Mouse (Mus musculus) intestine, embryonic 15.5 days (tissue): Measurements from ENCODE around the gene Frmpd4. TPM values are rescaled to one million over a fixed set of nuclear protein-coding genes. Genes with fewer than 3 reads are reported as not detected.

Source experiments
- ATAC-seq: fragments of 200-750 bp; cut with Nextera tagmentation; 2 replicates; pipeline ENCODE4 v1.8.0; 2017; ENCODE audit warnings: moderate TSS enrichment, moderate library complexity
- H3K27ac ChIP-seq: fragments of 300-500 bp; sonication (generic); 2 replicates; pipeline ENCODE4 v1.5.1; 2015; ENCODE audit warnings: mild to moderate bottlenecking, inconsistent platforms
- H3K27me3 ChIP-seq: fragments of 300-500 bp; sonication (generic); replicated peaks from 2 replicates; pipeline ENCODE4 v1.6.1; 2015; ENCODE audit warnings: inconsistent platforms
- H3K36me3 ChIP-seq: fragments of 300-500 bp; sonication (generic); 2 replicates; pipeline ENCODE4 v1.6.1; 2015; ENCODE audit warnings: inconsistent platforms
- H3K4me1 ChIP-seq: fragments of 300-500 bp; sonication (generic); replicated peaks from 2 replicates; pipeline ENCODE4 v1.6.1; 2015; ENCODE audit warnings: inconsistent platforms
- H3K4me2 ChIP-seq: fragments of 300-500 bp; sonication (generic); replicated peaks from 2 replicates; pipeline ENCODE4 v1.6.1; 2015; ENCODE audit warnings: mild to moderate bottlenecking, inconsistent platforms
- H3K4me3 ChIP-seq: fragments of 300-500 bp; sonication (generic); replicated peaks from 2 replicates; pipeline ENCODE4 v1.5.1; 2015; ENCODE audit warnings: inconsistent platforms
- H3K9ac ChIP-seq: fragments of 300-500 bp; sonication (generic); 2 replicates; pipeline ENCODE4 v1.6.1; 2015; ENCODE audit warnings: inconsistent platforms
- H3K9me3 ChIP-seq: fragments of 300-500 bp; sonication (generic); 2 replicates; pipeline ENCODE4 v1.6.1; 2016; ENCODE audit warnings: inconsistent platforms
- WGBS: fragments of 180-500 bp; shearing (Covaris S2); methylation state at CpG from one replicate; pipeline ENCODE4 v1.1.7; 2015; 5-methylcytosine and 5-hydroxymethylcytosine counted together
- polyA plus RNA-seq: library from polyadenylated mRNA; unstranded; fragments of >200 nt; fragmentation: Nextera tagmentation; extraction: Ambion mirVana; gene quantifications from 2 replicates; pipeline ENCODE4 v1.2.1, GENCODE M21; 2015

The Frmpd4 gene
- polyA plus RNA-seq, 1 experiment from 2014 or later, result 0.14 TPM

GRCm38 (mm10) chrX:167808572-167808971, 768.5 kb downstream of the Frmpd4 start:
- Histone ChIP-seq H3K4me2 (no peak overlapping the region), H3K4me1 (no peaks in the 10 kb centered on the region), H3K9ac (no peak overlapping the region), H3K27ac (no peak overlapping the region), H3K9me3 (no peaks in the 10 kb centered on the region), H3K4me3 (no peak overlapping the region), H3K27me3 (no peaks in the 10 kb centered on the region; the same call in 1 of the 2 replicates), H3K36me3 (no peaks in the 10 kb centered on the region)
- no peak for ATAC-seq
- WGBS, result 90% methylated on average over 5 of the region's 5 CpGs

- no peak for ATAC-seq
- WGBS, result 80% methylated on average over 2 of the region's 2 CpGs
- Histone ChIP-seq H3K9me3 (no peaks in the 10 kb centered on the region), H3K4me2 (no peak overlapping the region), H3K27me3 (no peaks in the 10 kb centered on the region), H3K27ac (no peak overlapping the region), H3K4me3 (no peak overlapping the region), H3K36me3 (no peaks in the 10 kb centered on the region), H3K9ac (no peak overlapping the region), H3K4me1 (no peaks in the 10 kb centered on the region)
Observed at GRCm38 (mm10) chrX:167788737-167789136, 788.3 kb downstream of the Frmpd4 start.

GRCm38 (mm10) chrX:167783526-167783925, 793.5 kb downstream of the Frmpd4 start:
- no peak for ATAC-seq
- H3K9ac ChIP-seq, result no peak overlapping the region
- H3K27ac ChIP-seq, result no peak overlapping the region

GRCm38 (mm10) chrX:167719564-167719981, 857.5 kb downstream of the Frmpd4 start:
- H3K4me3 ChIP-seq, result no peak overlapping the region
- H3K4me2 ChIP-seq, result no peak overlapping the region
- no peaks in the 10 kb centered on the region for H3K4me1 ChIP-seq
- H3K9ac ChIP-seq, result no peak overlapping the region
- H3K27me3 ChIP-seq, result no peaks in the 10 kb centered on the region
- H3K27ac ChIP-seq, result no peak overlapping the region
- no peaks in the 10 kb centered on the region for H3K36me3 ChIP-seq
- 76% methylated on average over 3 of the region's 3 CpGs for WGBS
- H3K9me3 ChIP-seq, result no peaks in the 10 kb centered on the region
- peak; percentile 61; the same call in 1 of the 2 replicates for ATAC-seq

More at GRCm38 (mm10) chrX:167783526-167783925, 793.5 kb downstream of the Frmpd4 start:
- no peak overlapping the region for H3K4me2 ChIP-seq
- no peaks in the 10 kb centered on the region for H3K4me1 ChIP-seq
- H3K27me3 ChIP-seq, result no peaks in the 10 kb centered on the region
- H3K36me3 ChIP-seq, result no peaks in the 10 kb centered on the region
- no peak overlapping the region for H3K4me3 ChIP-seq
- H3K9me3 ChIP-seq, result no peaks in the 10 kb centered on the region

- H3K27me3 ChIP-seq, result no peaks in the 10 kb centered on the region
- H3K4me2 ChIP-seq, result no peak overlapping the region
- no peak overlapping the region for H3K27ac ChIP-seq
- ATAC-seq, result no peak
- H3K4me1 ChIP-seq, result no peaks in the 10 kb centered on the region
- H3K36me3 ChIP-seq, result no peaks in the 10 kb centered on the region
- 91% methylated on average over 1 of the region's 1 CpGs for WGBS
- H3K9ac ChIP-seq, result no peak overlapping the region
- no peak overlapping the region for H3K4me3 ChIP-seq
- no peaks in the 10 kb centered on the region for H3K9me3 ChIP-seq
Observed at GRCm38 (mm10) chrX:167719092-167719491, 857.9 kb downstream of the Frmpd4 start.

- Histone ChIP-seq H3K4me3 (no peak overlapping the region), H3K9me3 (no peaks in the 10 kb centered on the region), H3K27ac (no peak overlapping the region), H3K4me1 (no peaks in the 10 kb centered on the region), H3K9ac (no peak overlapping the region), H3K27me3 (no peaks in the 10 kb centered on the region), H3K4me2 (no peak overlapping the region), H3K36me3 (no peaks in the 10 kb centered on the region)
- 45% methylated on average over 5 of the region's 5 CpGs for WGBS
- ATAC-seq, result no peak
Observed at GRCm38 (mm10) chrX:167654806-167655495, 922.1 kb downstream of the Frmpd4 start.

GRCm38 (mm10) chrX:167654249-167654648, 922.8 kb downstream of the Frmpd4 start:
- no peaks in the 10 kb centered on the region for H3K27me3 ChIP-seq
- no peak overlapping the region for H3K27ac ChIP-seq
- H3K4me2 ChIP-seq, result no peak overlapping the region
- no peak for ATAC-seq
- H3K36me3 ChIP-seq, result no peaks in the 10 kb centered on the region
- no peak overlapping the region for H3K4me3 ChIP-seq
- 82% methylated on average over 8 of the region's 8 CpGs for WGBS
- H3K9ac ChIP-seq, result no peak overlapping the region
- H3K4me1 ChIP-seq, result no peaks in the 10 kb centered on the region
- H3K9me3 ChIP-seq, result no peaks in the 10 kb centered on the region

- ATAC-seq, result no peak
- H3K9ac ChIP-seq, result no peak overlapping the region
- no peaks in the 10 kb centered on the region for H3K27me3 ChIP-seq
- no peaks in the 10 kb centered on the region for H3K9me3 ChIP-seq
- no peak overlapping the region for H3K27ac ChIP-seq
- H3K4me3 ChIP-seq, result no peak overlapping the region
- H3K4me1 ChIP-seq, result no peaks in the 10 kb centered on the region
- H3K4me2 ChIP-seq, result no peak overlapping the region
- no peaks in the 10 kb centered on the region for H3K36me3 ChIP-seq
Observed at GRCm38 (mm10) chrX:167597639-167598217, 979.3 kb downstream of the Frmpd4 start.

GRCm38 (mm10) chrX:167552827-167553226, 1024.2 kb downstream of the Frmpd4 start:
- WGBS, result 83% methylated on average over 3 of the region's 3 CpGs
- H3K4me3 ChIP-seq, result no peak overlapping the region
- 0 out of 2 replicates have a peak, but pooled peaks cover 4% of the 10 kb centered on the region for H3K27me3 ChIP-seq
- no peaks in the 10 kb centered on the region for H3K4me1 ChIP-seq
- no peaks in the 10 kb centered on the region for H3K9me3 ChIP-seq
- no peak overlapping the region for H3K4me2 ChIP-seq
- no peak overlapping the region for H3K27ac ChIP-seq
- ATAC-seq, result no peak
- no peak overlapping the region for H3K9ac ChIP-seq
- H3K36me3 ChIP-seq, result no peaks in the 10 kb centered on the region

GRCm38 (mm10) chrX:167523151-167523550, 1053.9 kb downstream of the Frmpd4 start:
- no peaks in the 10 kb centered on the region for H3K36me3 ChIP-seq
- H3K4me2 ChIP-seq, result no peak overlapping the region
- WGBS, result 85% methylated on average over 3 of the region's 3 CpGs
- no peak overlapping the region for H3K27ac ChIP-seq
- no peaks in the 10 kb centered on the region for H3K9me3 ChIP-seq
- no peaks in the 10 kb centered on the region for H3K4me1 ChIP-seq
- no peak for ATAC-seq
- no peak overlapping the region for H3K9ac ChIP-seq
- H3K27me3 ChIP-seq, result no peaks in the 10 kb centered on the region
- no peak overlapping the region for H3K4me3 ChIP-seq

GRCm38 (mm10) chrX:167522528-167522927, 1054.5 kb downstream of the Frmpd4 start:
- Histone ChIP-seq H3K27me3 (no peaks in the 10 kb centered on the region), H3K9ac (no peak overlapping the region), H3K4me1 (no peaks in the 10 kb centered on the region), H3K27ac (no peak overlapping the region), H3K4me2 (no peak overlapping the region), H3K4me3 (no peak overlapping the region), H3K36me3 (no peaks in the 10 kb centered on the region), H3K9me3 (no peaks in the 10 kb centered on the region)
- 74% methylated on average over 4 of the region's 4 CpGs for WGBS
- no peak for ATAC-seq

- Histone ChIP-seq H3K4me2 (no peak overlapping the region), H3K4me3 (no peak overlapping the region), H3K9ac (no peak overlapping the region), H3K27me3 (no peaks in the 10 kb centered on the region), H3K4me1 (no peaks in the 10 kb centered on the region), H3K27ac (no peak overlapping the region), H3K9me3 (no peaks in the 10 kb centered on the region), H3K36me3 (no peaks in the 10 kb centered on the region)
- no peak for ATAC-seq
- WGBS, result 86% methylated on average over 2 of the region's 2 CpGs
Observed at GRCm38 (mm10) chrX:167518440-167518839, 1058.6 kb downstream of the Frmpd4 start.

GRCm38 (mm10) chrX:167497780-167498179, 1079.3 kb downstream of the Frmpd4 start:
- 0 out of 2 replicates have a peak, but pooled peaks have one; percentile 62 for ATAC-seq
- no peaks in the 10 kb centered on the region for H3K4me1 ChIP-seq
- H3K9me3 ChIP-seq, result no peaks in the 10 kb centered on the region
- no peak overlapping the region for H3K9ac ChIP-seq
- H3K27ac ChIP-seq, result no peak overlapping the region
- WGBS, result 32% methylated on average over 11 of the region's 11 CpGs
- H3K36me3 ChIP-seq, result no peaks in the 10 kb centered on the region
- H3K4me3 ChIP-seq, result no peak overlapping the region
- H3K27me3 ChIP-seq, result no peaks in the 10 kb centered on the region
- H3K4me2 ChIP-seq, result no peak overlapping the region
